Mouse (Mus musculus): ENCODE data around the gene Lrpprc. TPM values are rescaled to one million over a fixed set of nuclear protein-coding genes. Genes with fewer than 3 reads are reported as not detected.

The Lrpprc gene
- total RNA-seq, 4 experiments from 2014 or later = 60.0 to 70.5 (median 65.7) TPM

GRCm38 (mm10) chr17:84771882-84772281 lies 18.7 kb downstream of the Lrpprc start:
- no peak for DNase-seq (ENCODE audit: low spot score in 2 of 2)

- DNase-seq (ENCODE audit: low spot score in 2 of 2) = no peak
Measured at GRCm38 (mm10) chr17:84758971-84759370, 31.6 kb downstream of the Lrpprc start.

GRCm38 (mm10) chr17:84758374-84758773 lies 32.2 kb downstream of the Lrpprc start:
- no peak for DNase-seq (ENCODE audit: low spot score in 2 of 2)

GRCm38 (mm10) chr17:84756090-84756489 lies 34.5 kb downstream of the Lrpprc start:
- no peak for DNase-seq (ENCODE audit: low spot score in 2 of 2)

GRCm38 (mm10) chr17:84753489-84753888 lies 37.1 kb downstream of the Lrpprc start:
- no peak for DNase-seq (ENCODE audit: low spot score in 2 of 2)

- no peak for DNase-seq (ENCODE audit: low spot score in 2 of 2)
Measured at GRCm38 (mm10) chr17:84752286-84752685, 38.3 kb downstream of the Lrpprc start.

GRCm38 (mm10) chr17:84751630-84752191 lies 38.9 kb downstream of the Lrpprc start:
- DNase-seq (ENCODE audit: low spot score in 2 of 2) = no peak

- no peak for DNase-seq (ENCODE audit: low spot score in 2 of 2)
Measured at GRCm38 (mm10) chr17:84750130-84750529, 40.5 kb downstream of the Lrpprc start.

- no peak for DNase-seq (ENCODE audit: low spot score in 2 of 2)
Measured at GRCm38 (mm10) chr17:84749297-84749696, 41.3 kb downstream of the Lrpprc start.

- no peak for DNase-seq (ENCODE audit: low spot score in 2 of 2)
Measured at GRCm38 (mm10) chr17:84748152-84748682, 42.4 kb downstream of the Lrpprc start.

GRCm38 (mm10) chr17:84747212-84747611 lies 43.4 kb downstream of the Lrpprc start:
- DNase-seq (ENCODE audit: low spot score in 2 of 2) = no peak

GRCm38 (mm10) chr17:84745001-84745400 lies 45.6 kb downstream of the Lrpprc start:
- no peak for DNase-seq (ENCODE audit: low spot score in 2 of 2)

- DNase-seq (ENCODE audit: low spot score in 2 of 2) = no peak
Measured at GRCm38 (mm10) chr17:84744256-84744655, 46.3 kb downstream of the Lrpprc start.

- no peak for DNase-seq (ENCODE audit: low spot score in 2 of 2)
Measured at GRCm38 (mm10) chr17:84738073-84738797, 52.4 kb downstream of the Lrpprc start.

- no peak for DNase-seq (ENCODE audit: low spot score in 2 of 2)
Measured at GRCm38 (mm10) chr17:84736719-84737118, 53.9 kb downstream of the Lrpprc start.

GRCm38 (mm10) chr17:84732612-84733011 lies 58.0 kb downstream of the Lrpprc start:
- DNase-seq (ENCODE audit: low spot score in 2 of 2) = no peak

GRCm38 (mm10) chr17:84731361-84731760 lies 59.2 kb downstream of the Lrpprc start:
- no peak for DNase-seq (ENCODE audit: low spot score in 2 of 2)

GRCm38 (mm10) chr17:84729140-84729539 lies 61.4 kb downstream of the Lrpprc start:
- no peak for DNase-seq (ENCODE audit: low spot score in 2 of 2)

- DNase-seq (ENCODE audit: low spot score in 2 of 2) = no peak
Measured at GRCm38 (mm10) chr17:84728201-84728911, 62.2 kb downstream of the Lrpprc start.

- no peak for DNase-seq (ENCODE audit: low spot score in 2 of 2)
Measured at GRCm38 (mm10) chr17:84725163-84725562, 65.4 kb downstream of the Lrpprc start.

GRCm38 (mm10) chr17:84724028-84724427 lies 66.6 kb downstream of the Lrpprc start:
- no peak for DNase-seq (ENCODE audit: low spot score in 2 of 2)

- no peak for DNase-seq (ENCODE audit: low spot score in 2 of 2)
Measured at GRCm38 (mm10) chr17:84719105-84719504, 71.5 kb downstream of the Lrpprc start.

Data from gastrocnemius, adult 8-10 months (tissue).